Mouse (Mus musculus): ENCODE results near the gene Pmm1. TPM values are rescaled to one million over a fixed set of nuclear protein-coding genes. Genes with fewer than 3 reads are reported as not detected.
"Not testable (repeated sequence)": the region's sequence is repeated elsewhere in the genome, so short reads cannot be mapped to it uniquely, and the experiment has no call there.

The Pmm1 gene
- polyA plus RNA-seq, 1 experiment from 2014 or later: 39.3 TPM

DNA sequence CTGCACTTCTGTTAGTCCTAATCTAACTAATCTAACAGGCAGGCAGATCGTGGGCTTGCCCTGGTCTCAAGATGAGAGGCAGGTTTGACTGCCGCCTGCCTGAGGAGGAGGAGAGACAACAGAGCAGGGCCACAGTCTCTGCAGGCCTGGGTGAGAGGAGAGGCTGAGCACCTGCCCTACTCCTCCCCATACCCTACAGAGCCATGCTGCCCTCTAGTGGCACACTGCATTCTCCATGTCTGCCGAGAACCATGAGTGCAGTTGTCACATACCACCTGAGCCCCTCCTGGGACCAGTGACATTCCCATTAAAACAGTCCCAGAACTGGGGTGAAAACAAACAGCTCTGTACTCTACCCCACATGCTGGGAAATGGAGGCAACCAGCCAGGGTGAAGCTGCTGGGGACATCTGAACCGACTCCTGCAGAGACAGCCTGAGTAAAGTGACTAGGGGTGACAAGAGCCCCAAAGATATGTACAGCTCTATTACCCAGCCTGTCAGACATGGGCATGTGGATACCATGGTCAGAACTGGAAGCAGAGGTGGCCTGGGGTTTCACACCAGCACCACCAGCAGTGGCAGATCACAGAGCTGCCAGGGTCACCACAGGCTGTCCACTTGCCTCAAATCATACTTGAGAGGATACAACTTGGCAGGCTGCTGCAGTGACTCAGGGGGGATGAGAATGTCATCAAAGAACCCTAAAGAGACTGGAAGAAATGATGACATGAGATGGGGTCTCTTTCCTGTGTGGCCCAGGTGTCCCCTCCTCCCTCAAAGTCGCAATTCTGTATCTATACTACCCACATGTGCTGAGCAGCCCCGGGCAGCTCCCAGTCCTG lies 42.9 kb downstream of the Pmm1 start:
- DNase-seq (ENCODE audit: extremely low spot score, low spot score): peak; percentile 60
- no peaks in the 10 kb centered on the region for H3K4me1 ChIP-seq
- H3K36me3 ChIP-seq (replicated peaks): peaks cover 84% of the 10 kb centered on the region
- WGBS: 68% methylated on average over 6 of the region's 6 CpGs
- no peak overlapping the region for H3K4me3 ChIP-seq
- no peaks in the 10 kb centered on the region for H3K9me3 ChIP-seq
- no peaks in the 10 kb centered on the region for H3K27me3 ChIP-seq (ENCODE audit: poor library complexity, severe bottlenecking)
- no peak overlapping the region for H3K27ac ChIP-seq

DNA sequence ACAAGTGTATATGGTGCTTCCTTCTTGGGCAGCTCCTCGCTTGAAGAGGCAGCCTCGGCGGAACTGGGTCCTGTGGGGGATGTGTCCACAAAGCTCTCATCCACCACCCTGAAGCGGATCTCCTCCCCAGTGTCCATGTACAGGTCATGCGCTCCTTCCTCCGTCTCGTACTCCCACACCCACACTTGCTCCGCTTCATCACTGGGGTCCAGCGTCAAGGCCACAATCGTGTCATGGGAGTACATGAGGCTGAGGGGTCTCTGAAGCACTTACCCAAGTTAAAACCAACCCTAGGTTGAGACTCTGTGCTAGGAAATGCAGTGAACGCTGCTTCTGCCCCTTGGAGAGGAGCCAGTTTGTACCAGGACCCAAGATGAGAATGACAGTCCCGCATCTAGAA lies 43.5 kb downstream of the Pmm1 start:
- DNase-seq (ENCODE audit: extremely low spot score, low spot score): no peak
- Histone ChIP-seq H3K9me3 (no peaks in the 10 kb centered on the region), H3K4me1 (no peaks in the 10 kb centered on the region), H3K27me3 (ENCODE audit: poor library complexity, severe bottlenecking) (no peaks in the 10 kb centered on the region), H3K4me3 (no peak overlapping the region), H3K27ac (no peak overlapping the region), H3K36me3 (replicated peaks) (peaks cover 87% of the 10 kb centered on the region)
- 94% methylated on average over 12 of the region's 12 CpGs for WGBS

DNA sequence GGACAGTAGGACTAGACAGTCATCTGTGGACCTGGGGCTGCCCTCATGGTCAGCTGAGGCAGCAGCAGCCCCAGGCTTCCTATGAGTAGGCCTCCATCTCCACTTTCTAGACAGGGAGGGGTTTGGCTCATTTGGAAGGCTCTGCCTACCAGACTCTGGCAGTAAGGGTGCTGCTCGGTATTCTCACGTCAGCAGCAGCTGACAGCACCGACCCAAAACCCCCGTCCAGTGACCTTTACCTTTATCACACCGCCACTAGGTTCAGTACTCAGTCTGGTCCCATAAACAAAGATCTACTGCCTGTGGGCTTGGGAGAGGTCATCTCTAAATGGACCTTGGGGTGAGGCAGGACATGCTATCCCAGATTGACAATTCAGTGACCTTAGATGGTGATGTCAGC lies 45.1 kb downstream of the Pmm1 start:
- H3K27ac ChIP-seq: no peak overlapping the region
- H3K36me3 ChIP-seq (replicated peaks): peaks cover 88% of the 10 kb centered on the region
- whole genome bisulfite sequencing: 94% methylated on average over 5 of the region's 5 CpGs
- no peaks in the 10 kb centered on the region for H3K9me3 ChIP-seq
- H3K4me3 ChIP-seq: no peak overlapping the region
- DNase-seq (ENCODE audit: extremely low spot score, low spot score): no peak
- no peaks in the 10 kb centered on the region for H3K27me3 ChIP-seq (ENCODE audit: poor library complexity, severe bottlenecking)
- H3K4me1 ChIP-seq: no peaks in the 10 kb centered on the region

DNA sequence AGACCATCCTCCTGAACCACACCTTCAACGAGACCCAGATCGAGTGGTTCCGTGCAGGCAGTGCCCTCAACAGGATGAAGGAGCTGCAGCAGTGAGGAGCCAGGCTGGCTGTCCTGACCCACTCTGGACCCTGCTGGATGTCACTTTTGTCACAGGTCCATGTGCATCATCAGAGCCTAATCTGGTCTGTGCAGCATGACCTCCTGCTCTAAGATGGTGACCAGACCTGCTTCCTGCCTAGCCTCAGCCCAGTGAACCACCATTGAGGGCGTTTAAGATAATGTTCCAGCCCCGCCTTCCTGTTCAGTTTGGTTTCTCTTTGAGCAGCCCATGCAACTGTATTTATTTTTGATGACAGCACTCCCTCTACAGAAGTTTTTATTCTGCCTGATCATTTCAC lies 46.1 kb downstream of the Pmm1 start:
- no peak overlapping the region for H3K27ac ChIP-seq
- H3K4me3 ChIP-seq: no peak overlapping the region
- 92% methylated on average over 5 of the region's 5 CpGs for WGBS
- no peaks in the 10 kb centered on the region for H3K9me3 ChIP-seq
- no peak for DNase-seq (ENCODE audit: extremely low spot score, low spot score)
- no peaks in the 10 kb centered on the region for H3K4me1 ChIP-seq
- H3K36me3 ChIP-seq (replicated peaks): peaks cover 94% of the 10 kb centered on the region
- H3K27me3 ChIP-seq (ENCODE audit: poor library complexity, severe bottlenecking): no peaks in the 10 kb centered on the region

DNA sequence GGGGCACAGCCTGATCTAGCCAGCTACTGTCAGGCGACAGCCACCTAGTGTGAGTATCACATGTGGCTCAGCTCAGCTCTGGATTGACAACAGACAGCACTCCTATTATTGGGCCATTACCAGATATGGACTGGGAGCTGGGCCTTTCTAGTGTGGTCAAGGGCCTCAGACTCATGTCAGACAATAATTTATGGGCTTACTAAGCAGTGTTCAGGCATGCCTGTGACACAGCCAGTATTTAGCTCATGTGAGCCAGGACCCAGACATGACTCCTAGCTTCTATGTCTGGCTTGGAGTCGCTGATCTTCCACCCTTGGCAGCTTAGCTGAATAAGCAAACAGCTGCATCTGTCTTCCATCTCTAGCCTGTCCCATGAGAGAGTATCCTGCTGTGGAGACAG lies 48.2 kb downstream of the Pmm1 start:
- Histone ChIP-seq H3K27me3 (ENCODE audit: poor library complexity, severe bottlenecking) (no peaks in the 10 kb centered on the region), H3K4me3 (no peak overlapping the region), H3K27ac (no peak overlapping the region), H3K9me3 (no peaks in the 10 kb centered on the region), H3K4me1 (no peaks in the 10 kb centered on the region), H3K36me3 (replicated peaks) (peaks cover 100% of the 10 kb centered on the region)
- no peak for DNase-seq (ENCODE audit: extremely low spot score, low spot score)
- WGBS: 88% methylated on average over 2 of the region's 2 CpGs

DNA sequence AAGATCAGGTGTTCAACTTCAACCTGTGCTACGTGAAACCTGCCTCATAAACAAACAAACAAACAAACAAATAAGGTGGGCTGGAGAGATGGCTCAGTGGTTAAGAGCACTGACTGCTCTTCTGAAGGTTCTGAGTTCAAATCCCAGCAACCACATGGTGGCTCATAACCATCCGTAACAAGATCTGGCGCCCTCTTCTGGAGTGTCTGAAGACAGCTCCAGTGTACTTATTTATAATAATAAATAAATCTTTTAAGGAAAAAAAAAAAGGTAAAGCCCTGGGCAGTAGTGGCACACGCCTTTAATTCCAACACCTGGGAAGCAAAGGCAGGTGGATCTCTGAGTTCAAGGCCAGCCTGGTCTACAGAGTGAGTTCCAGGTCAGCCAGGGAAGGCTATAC lies 52.0 kb downstream of the Pmm1 start:
- H3K9me3 ChIP-seq; DNase-seq (ENCODE audit: extremely low spot score, low spot score); H3K27ac ChIP-seq; H3K27me3 ChIP-seq (ENCODE audit: poor library complexity, severe bottlenecking); H3K4me3 ChIP-seq; H3K4me1 ChIP-seq: not testable (repeated sequence)
- 87% methylated on average over 4 of the region's 4 CpGs for WGBS
- peaks cover 100% of the 10 kb centered on the region for H3K36me3 ChIP-seq (replicated peaks)

DNA sequence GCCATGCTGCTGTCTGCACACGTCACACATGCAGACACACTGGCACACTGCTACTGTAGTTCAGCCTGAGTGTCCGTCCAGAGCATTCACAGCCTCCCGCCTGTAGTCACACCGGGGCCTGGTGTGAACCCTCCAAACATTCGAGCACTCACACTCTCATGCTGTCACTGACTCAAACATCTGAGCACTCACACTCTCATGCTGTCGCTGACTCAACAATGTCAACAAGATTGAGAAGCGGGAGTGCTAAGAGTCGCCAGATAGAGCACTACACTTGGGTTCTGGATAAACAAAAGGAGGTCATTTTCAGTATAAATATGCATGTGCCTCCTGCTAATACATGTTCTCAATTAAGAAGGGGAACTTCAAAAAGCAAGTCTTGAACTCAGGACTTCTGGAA lies 52.8 kb downstream of the Pmm1 start:
- Histone ChIP-seq H3K4me3 (no peak overlapping the region), H3K27ac (no peak overlapping the region), H3K27me3 (ENCODE audit: poor library complexity, severe bottlenecking) (no peaks in the 10 kb centered on the region), H3K4me1 (no peaks in the 10 kb centered on the region), H3K36me3 (replicated peaks) (peaks cover 100% of the 10 kb centered on the region), H3K9me3 (no peaks in the 10 kb centered on the region)
- 96% methylated on average over 8 of the region's 8 CpGs for WGBS
- no peak for DNase-seq (ENCODE audit: extremely low spot score, low spot score)

DNA sequence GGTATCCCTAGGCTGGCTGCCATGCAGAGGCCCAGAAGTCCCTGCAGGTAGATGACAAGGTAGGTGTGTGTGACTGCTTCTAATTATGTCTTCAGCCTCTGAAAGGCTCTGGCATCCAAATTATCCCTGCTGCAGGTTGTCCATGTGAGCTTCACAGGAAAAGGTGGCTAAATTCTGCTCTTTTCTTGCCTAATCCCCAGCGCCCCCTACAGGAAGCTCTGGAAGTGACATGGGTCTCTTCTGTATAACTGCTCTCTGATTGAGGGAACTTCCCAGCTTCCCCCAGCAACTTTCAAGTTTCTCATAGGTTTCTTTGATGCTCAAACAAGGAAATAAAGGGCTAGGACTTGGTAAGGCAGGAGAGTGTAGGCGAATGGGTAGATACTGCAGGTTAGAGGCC lies 55.8 kb downstream of the Pmm1 start:
- WGBS: 37% methylated on average over 2 of the region's 2 CpGs
- Histone ChIP-seq H3K27me3 (ENCODE audit: poor library complexity, severe bottlenecking) (no peaks in the 10 kb centered on the region), H3K4me1 (no peaks in the 10 kb centered on the region), H3K4me3 (no peak overlapping the region), H3K36me3 (replicated peaks) (peaks cover 100% of the 10 kb centered on the region), H3K9me3 (no peaks in the 10 kb centered on the region), H3K27ac (no peak overlapping the region)
- peak; percentile 67 for DNase-seq (ENCODE audit: extremely low spot score, low spot score)

Other genes starting within 250 kb of the Pmm1 start
- 43.4 and 44.3 TPM in 2 replicates for gene Zc3h7b, start 215.9 kb downstream of the Pmm1 start, polyA plus RNA-seq (2016; fragmentation: Nextera tagmentation; extraction: Ambion mirVana)
- 196 and 198 TPM in 2 replicates for gene Rangap1, start 215.4 kb downstream of the Pmm1 start, polyA plus RNA-seq (2016; fragmentation: Nextera tagmentation; extraction: Ambion mirVana)
- 13.5 and 13.7 TPM in 2 replicates for gene Tef, start 158.5 kb downstream of the Pmm1 start, polyA plus RNA-seq (2016; fragmentation: Nextera tagmentation; extraction: Ambion mirVana)
- 20.1 and 20.3 TPM in 2 replicates for gene Tob2, start 102.1 kb downstream of the Pmm1 start, polyA plus RNA-seq (2016; fragmentation: Nextera tagmentation; extraction: Ambion mirVana)
- gene Phf5a, start 89.0 kb downstream of the Pmm1 start, polyA plus RNA-seq (2016; fragmentation: Nextera tagmentation; extraction: Ambion mirVana): 255 and 271 TPM in 2 replicates
- gene Aco2, start 88.6 kb downstream of the Pmm1 start, polyA plus RNA-seq (2016; fragmentation: Nextera tagmentation; extraction: Ambion mirVana): 147 and 148 TPM in 2 replicates
- gene Polr3h, start 34.7 kb downstream of the Pmm1 start, polyA plus RNA-seq (2016; fragmentation: Nextera tagmentation; extraction: Ambion mirVana): 84.0 and 90.8 TPM in 2 replicates
- 9.2 and 10.7 TPM in 2 replicates for gene Csdc2, start 24.2 kb downstream of the Pmm1 start, polyA plus RNA-seq (2016; fragmentation: Nextera tagmentation; extraction: Ambion mirVana)
- not detected in 2 replicates for gene 1700029P11Rik, start 19.6 kb upstream of the Pmm1 start, polyA plus RNA-seq (2016; fragmentation: Nextera tagmentation; extraction: Ambion mirVana)
- gene Xrcc6, start 26.9 kb upstream of the Pmm1 start, polyA plus RNA-seq (2016; fragmentation: Nextera tagmentation; extraction: Ambion mirVana): 90.8 and 94.9 TPM in 2 replicates
- gene Desi1, start 72.9 kb upstream of the Pmm1 start, polyA plus RNA-seq (2016; fragmentation: Nextera tagmentation; extraction: Ambion mirVana): 35.2 and 36.5 TPM in 2 replicates
- gene Snu13, start 86.7 kb upstream of the Pmm1 start, polyA plus RNA-seq (2016; fragmentation: Nextera tagmentation; extraction: Ambion mirVana): 386 and 402 TPM in 2 replicates
- not detected in 2 replicates for gene 4930407I10Rik, start 98.2 kb upstream of the Pmm1 start, polyA plus RNA-seq (2016; fragmentation: Nextera tagmentation; extraction: Ambion mirVana)
- gene Mei1, start 109.1 kb upstream of the Pmm1 start, polyA plus RNA-seq (2016; fragmentation: Nextera tagmentation; extraction: Ambion mirVana): 0.06 and 0.11 TPM in 2 replicates
- gene Ccdc134, start 167.0 kb upstream of the Pmm1 start, polyA plus RNA-seq (2016; fragmentation: Nextera tagmentation; extraction: Ambion mirVana): 22.9 and 24.0 TPM in 2 replicates
- 207 and 227 TPM in 2 replicates for gene Srebf2, start 186.3 kb upstream of the Pmm1 start, polyA plus RNA-seq (2016; fragmentation: Nextera tagmentation; extraction: Ambion mirVana)